Mouse (Mus musculus): Measurements from ENCODE around the gene Myo15. TPM values are rescaled to one million over a fixed set of nuclear protein-coding genes. Genes with fewer than 3 reads are reported as not detected.

The Myo15 gene
- total RNA-seq, 2 experiments from 2014 or later: 0.07 TPM

DNA sequence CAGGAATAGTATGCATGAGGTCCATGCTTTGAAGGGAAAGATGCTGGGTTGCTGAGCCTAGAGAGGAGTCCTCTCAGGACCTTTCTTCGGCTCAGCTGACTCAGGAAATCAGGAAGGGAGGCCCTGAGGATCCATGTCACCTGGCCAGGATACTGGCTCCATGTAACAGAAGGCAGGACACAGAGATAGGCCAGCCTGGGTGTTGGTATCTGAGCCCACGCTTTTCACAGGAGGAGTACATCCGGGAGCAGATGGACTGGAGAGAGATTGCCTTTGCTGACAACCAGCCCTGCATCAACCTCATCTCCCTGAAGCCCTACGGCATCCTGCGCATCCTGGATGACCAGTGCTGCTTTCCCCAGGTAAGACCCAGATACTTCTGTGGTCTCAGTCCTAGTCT is 23.6 kb downstream of the Myo15 start:
- DNase-seq: no peak
- intact Hi-C loops (cut with DNase I): no loop called here

DNA sequence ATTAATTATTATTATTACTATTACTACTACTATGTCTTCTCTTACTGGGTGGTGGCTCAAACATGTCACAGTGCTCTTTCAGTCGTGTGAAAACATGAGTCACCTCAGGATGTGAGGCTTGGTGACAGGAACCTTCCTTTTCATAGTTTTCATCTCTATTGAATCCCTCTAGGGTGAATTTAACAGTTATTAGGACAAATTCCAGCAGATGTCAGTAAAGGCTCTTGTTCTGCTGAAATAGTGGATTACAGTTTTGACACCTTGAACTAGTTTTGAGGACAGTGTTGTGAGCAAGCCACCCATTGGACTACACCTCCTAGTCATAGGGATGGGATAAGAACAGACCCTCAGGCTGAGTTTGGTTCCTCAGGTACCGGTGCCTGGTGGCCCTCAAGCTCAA is 26.6 kb downstream of the Myo15 start:
- intact Hi-C loops (cut with DNase I): no loop called here
- DNase-seq: no peak

DNA sequence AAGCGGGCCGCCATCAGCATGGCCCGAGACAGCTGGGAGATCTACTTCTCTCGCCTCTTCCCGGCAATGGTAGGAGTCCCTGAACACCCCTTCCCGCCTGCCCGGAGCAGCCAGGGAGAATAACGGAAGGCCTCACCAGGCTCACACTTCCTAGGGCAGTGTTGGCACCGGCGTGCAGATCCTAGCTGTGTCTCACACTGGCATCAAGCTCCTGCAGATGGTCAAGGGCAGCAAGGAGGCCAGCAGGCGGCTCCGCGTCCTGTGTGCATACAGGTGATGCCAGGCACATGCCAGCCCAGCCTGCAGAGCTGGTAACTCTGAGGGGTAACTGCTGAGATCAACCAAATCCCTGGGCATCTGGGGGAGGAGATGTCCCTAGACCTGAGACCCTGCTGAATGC is 38.1 kb downstream of the Myo15 start:
- no peak for DNase-seq
- intact Hi-C loops (cut with DNase I): no loop called here

DNA sequence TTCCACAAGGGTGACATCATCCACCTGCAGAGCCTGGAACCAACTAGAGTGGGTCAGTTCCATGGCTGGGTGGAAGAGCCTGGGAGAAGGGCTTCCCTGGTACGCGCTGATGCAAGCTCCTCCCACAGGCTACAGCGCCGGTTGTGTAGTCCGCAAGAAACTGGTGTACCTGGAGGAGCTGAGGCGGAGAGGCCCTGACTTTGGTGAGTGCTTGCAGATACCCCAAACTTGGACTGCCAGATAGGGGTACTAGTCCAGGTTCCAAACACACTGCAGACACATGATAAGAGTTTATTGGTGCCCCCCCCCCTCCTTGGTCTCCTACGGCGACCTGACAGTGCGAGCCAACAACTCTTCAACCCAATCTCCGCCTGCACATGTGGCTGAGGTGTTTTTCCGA is 39.8 kb downstream of the Myo15 start:
- DNase-seq: no peak
- intact Hi-C loops (cut with DNase I): no loop called here

DNA sequence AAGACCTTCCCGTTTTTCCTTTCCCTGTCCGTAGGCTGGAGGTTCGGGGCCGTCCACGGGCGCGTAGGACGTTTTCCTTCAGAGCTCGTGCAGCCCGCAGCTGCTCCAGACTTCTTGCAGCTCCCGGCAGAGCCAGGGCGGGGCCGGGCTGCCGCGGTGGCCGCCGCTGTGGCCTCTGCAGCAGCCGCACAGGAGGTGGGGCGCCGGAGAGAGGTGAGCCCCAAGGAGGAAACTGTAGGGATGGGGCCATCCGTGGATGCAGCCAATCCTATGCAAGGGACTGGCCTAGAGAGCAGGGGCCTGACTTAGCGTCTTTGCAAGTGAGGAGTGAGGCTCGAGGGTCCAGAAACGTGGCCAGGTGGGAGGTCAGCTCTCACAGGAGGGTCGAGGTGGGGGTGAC is 40.4 kb downstream of the Myo15 start:
- intact Hi-C loops (cut with DNase I): no loop called here
- DNase-seq: peak in 1 of 2 experiments; percentile 14

DNA sequence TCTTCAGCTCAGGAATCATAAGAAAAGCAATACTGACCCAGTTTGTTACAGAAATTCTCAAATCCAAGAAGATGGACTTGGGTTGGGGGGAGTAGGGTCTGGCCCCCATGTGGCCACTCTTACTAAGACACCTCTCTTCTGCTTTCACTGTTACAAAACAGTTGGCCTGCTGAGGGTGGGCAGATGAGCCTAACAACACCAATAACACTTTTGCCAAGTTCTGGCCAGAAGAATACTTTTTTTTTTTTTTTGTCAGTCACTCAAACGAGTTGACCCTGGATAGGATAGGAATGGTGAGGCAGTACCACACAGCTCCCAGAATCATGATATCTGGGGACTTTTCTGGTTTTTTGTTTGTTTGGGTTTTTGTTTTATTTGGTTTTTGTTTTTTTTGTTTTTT is 42.8 kb downstream of the Myo15 start:
- no peak for DNase-seq
- intact Hi-C loops (cut with DNase I): no loop called here

DNA sequence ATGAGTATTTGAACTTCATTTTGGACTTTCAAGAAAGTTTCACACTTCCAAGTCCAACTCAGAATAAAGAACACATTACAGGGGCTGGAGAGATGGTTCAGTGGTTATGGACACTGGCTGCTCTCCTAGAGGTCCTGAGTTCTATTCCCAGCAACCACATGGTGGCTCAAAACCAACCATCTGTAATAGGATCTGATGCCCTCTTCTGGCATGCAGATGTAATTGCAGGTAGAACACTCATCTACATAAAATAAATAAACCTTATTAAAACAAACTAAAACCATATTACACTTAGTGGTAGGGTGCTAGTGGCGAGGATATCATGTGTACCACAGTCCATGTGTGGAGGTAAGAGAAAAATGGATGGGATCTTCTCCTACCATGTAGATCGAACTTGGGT is 43.4 kb downstream of the Myo15 start:
- intact Hi-C loops (cut with DNase I): no loop called here
- no peak for DNase-seq

DNA sequence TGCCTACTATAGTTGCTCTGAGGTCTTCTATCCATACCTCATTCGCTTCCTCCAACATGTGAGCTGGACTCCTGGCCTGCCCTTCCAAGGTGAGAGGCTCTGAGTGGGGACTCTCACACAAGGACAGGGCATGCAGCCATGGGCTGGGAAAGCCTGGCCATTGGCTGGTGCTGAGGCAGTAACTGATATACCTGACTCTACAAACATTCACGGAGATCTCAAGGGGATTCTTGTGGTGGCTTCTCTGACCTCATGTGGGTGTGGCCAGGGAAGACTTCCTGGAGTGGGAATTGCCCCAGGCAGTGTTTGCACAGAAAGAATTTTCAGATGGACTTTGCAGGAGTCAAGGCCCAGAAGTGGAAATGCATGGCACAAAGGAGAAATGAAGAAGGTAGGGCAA is 45.8 kb downstream of the Myo15 start:
- intact Hi-C loops (cut with DNase I): no loop called here
- no peak for DNase-seq

DNA sequence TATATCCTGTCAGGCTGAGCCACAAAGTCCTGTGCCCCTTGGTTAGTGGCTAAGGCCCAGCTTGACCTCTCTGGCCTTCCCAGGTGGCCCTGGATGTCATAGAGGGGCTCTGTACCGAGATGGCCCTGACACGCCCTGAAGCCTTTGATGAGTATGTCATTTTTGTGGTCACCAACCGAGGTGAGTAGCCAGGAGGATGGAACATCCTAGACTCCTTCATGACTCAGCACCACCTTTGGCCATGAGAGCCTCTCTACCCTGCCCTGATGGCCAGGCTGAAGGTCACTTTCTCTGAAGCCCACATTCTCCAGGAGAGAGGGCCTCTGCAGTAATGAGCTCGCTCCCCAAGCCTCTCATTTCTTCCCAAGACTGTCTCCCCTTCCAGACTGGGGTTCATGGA is 49.2 kb downstream of the Myo15 start:
- intact Hi-C loops (cut with DNase I): no loop called here
- no peak for DNase-seq

DNA sequence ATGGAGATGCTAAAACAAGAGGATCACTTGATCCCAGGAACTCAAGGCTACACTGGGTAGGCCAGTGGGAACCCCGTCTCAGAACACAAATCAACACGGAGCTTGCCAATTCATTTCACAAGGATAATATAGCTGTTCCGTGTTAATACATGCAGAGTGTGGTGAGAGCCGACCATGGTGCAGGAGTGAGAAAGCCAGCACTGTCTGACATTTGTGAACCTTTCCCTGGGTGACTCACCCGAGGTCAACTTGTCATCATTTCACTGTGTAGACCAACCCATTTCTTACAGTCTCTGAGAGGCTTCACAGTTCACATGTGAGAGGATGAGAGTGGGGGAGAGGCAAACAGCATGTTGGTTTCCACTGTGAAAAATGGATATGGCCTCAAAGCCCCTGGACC is 52.9 kb downstream of the Myo15 start:
- intact Hi-C loops (cut with DNase I): no loop called here
- DNase-seq: no peak

DNA sequence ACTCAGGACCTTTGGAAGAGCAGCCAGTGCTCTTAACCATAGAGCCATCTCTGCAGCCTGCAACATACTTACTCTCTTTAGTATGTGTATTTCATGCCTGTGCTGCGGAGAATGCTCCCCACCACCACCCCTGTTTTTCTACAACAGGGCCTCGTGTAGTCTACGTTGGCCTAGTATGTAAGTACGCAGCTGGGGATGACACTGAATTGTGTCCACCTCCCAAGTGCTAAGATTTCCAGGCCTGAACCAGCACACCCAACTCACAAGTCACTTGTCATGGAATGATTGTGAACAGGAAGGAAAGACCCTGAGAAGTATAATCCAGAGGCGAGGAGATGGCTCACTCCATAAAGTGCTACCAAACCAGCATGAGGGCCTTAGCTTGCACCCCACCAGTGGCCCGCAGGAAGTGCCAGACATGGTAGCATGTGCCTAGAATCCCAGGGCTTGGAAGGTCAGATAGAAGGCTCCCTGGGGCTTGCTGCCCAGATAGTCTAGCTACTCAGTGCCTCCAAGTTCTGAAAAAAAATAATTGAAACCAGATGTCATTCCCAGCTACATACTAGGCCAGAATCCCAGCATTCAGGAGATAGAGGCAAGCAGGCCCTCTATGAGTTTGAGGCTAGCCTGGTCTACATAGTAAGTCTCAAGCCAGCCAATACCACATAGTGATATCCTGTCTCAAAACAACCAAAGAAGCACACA is 53.7 kb downstream of the Myo15 start:
- intact Hi-C loops (cut with DNase I): no loop called here
- DNase-seq: no peak

DNA sequence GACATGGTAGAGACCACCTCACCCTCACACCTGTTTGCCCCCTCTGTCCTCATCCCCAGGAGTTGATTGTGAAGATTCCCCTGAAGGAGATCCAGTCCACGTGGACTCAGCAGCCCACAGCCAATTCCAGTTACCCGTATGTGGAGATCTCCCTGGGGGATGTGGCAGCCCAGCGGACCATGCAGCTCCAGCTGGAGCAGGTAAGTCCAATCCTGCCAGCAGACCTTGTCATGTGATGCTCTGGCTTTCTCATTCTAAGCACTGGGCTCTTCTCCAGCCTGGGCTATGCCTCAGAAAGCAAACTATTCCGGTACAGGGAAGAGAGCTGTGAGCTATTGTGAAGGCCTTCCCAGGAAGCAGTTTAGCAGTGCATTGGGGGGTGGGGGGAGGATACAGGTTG is 57.3 kb downstream of the Myo15 start:
- intact Hi-C loops (cut with DNase I): no loop called here
- no peak for DNase-seq

DNA sequence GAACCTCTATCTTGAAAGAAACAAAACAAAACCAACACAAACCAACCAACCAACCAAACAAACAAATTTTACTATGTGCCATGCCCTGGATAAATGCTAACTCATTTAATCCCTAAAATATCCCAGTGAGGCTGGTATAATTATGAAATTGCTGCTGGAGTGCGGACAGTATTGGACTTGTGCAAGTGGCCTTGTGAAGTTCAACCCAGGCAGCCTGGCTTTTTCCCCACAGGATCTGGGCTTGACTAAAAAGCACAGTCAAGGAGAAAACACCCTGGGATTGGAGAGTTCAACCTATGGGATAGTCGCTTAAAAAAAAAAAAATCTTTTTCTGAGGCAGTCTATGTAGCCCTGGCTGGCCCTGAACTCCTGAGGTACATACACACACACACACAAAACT is 66.5 kb downstream of the Myo15 start:
- intact Hi-C loops (cut with DNase I): no loop called here
- DNase-seq: no peak

DNA sequence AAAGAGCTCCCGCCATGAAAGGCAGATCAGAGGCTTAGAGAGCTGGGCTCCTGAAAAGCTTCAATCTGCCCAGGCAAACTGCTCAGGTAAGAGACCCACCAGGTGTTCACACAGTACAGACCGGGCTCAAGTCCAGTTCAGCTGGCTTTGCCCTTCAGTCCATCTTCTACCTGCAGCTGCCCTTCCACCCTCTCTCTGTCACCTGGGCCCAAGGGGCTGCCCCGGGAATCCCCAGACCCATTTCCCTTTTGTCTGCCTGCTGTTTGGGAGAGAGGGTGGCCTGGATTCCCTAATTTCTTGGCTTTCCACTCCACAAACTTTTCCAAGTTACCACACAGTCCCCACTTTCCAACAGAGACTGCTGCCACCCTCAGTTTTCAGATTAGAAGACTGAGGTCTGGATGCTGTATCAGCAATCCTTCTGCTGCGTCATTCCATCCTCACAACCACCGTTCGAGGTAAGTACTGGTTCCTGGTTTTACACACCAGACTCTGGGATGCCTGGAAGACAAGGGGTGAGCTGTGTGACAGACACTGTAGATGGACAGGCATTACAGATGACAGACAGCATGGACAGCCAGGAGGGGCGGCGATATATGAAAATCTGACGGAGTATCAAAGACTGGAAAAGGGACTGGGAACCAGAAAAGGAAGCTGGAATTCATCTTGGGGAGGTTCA is 67.2 kb downstream of the Myo15 start, which contains the start of gene Alkbh5:
TSS of gene Alkbh5 (plus strand) at position 202 of the 679 bp plus-strand sequence.
- DNase-seq: peak; percentile 18 to 40
- intact Hi-C loops (cut with DNase I): no loop called here

DNA sequence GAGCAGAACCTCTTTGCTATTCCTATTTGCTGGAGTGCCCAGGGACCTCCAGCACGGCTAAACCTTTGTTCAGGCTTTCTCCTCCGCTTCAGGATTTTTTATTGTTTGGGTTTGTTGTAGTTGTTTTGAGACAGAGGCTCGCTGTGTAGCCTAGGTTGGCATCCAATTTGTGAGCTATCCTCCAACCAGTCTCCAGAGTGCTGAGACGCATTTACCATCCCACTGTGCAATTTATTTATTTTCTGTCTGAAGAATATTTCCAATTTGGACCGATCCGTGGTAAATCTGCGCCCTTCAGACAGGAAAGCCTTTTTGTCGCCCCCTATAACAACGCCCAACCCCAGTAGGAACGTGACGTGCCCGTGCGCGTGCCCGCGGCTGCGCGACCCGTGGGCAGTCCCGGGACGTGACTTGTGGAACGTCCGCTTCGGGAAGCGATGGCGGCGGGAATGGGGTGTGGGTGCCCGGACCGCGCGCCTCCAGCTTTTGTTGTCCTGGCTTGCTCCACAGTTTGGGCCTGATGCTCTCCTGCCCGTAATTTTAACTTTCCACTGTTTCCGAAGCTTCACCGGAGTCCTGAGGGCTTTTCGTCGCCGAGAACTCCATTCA is 67.8 kb downstream of the Myo15 start:
- intact Hi-C loops (cut with DNase I): no loop called here
- peak; percentile 95 to 96 for DNase-seq

DNA sequence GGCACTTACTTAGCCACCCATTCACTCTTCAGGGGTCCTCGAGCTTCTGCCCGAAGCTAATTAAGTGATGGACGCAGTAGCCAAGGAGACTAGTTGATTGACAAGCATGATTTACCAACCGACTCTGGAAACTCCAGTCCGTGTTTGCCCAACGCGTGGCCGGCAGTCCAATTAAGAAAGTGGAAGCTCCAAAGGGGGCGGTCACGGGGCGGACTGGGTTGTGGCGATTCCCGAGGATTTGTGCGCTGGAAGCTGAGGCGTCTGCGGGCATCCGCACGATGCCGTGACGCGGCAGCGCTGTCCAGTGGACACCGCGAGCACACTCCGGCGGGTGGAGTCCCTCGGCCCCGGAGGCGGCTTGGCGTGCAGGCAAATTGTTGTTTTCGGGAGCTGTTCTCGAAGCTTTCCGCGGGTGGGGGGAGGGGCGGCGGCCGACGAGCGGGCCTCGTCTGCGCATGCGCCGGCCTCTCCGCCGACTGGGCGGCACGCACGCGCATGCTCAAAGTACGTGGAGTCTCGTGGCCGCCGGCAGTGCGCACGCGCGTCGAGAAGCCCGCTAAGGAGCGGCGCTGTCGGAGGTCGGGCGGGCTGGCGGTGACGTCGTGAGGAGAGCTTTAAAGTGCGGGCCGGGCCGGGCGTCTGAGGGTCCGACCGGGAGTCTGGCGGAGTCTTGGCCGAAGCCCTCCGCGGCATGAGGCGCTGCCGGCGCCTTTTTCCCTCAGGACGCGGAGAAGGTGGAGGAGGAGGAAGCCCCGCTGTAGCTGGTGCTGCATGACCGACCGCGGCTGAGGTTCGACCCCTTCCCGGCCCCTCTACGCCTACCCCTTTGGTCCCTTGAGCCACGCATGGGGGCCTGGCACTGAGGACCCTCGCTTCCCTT is 68.6 kb downstream of the Myo15 start:
- peak; percentile 98 for DNase-seq
- intact Hi-C loops (cut with DNase I): no loop called here

DNA sequence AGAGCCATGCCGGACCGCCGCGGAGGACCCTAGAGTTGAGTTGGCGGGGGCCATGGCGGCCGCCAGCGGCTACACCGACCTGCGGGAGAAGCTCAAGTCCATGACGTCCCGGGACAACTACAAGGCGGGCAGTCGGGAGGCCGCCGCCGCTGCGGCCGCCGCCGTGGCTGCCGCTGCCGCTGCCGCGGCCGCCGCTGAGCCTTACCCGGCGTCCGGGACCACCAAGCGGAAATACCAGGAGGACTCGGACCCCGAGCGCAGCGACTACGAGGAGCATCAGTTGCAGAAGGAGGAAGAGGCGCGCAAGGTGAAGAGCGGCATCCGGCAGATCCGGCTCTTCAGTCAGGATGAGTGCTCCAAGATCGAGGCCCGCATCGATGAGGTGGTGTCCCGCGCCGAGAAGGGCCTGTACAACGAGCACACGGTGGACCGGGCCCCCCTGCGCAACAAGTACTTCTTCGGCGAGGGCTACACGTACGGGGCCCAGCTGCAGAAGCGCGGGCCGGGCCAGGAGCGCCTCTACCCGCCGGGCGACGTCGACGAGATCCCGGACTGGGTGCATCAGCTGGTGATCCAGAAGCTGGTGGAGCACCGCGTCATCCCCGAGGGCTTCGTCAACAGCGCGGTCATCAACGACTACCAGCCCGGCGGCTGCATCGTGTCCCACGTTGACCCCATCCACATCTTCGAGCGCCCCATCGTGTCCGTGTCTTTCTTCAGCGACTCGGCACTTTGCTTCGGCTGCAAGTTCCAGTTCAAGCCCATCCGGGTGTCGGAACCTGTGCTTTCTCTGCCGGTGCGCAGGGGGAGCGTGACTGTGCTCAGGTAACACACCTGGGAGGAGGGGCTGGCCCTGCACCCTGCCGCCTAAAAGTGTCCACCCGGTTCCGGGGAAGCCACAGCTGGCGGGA is 69.5 kb downstream of the Myo15 start:
- intact Hi-C loops (cut with DNase I): no loop called here
- DNase-seq: peak; percentile 42 to 47

DNA sequence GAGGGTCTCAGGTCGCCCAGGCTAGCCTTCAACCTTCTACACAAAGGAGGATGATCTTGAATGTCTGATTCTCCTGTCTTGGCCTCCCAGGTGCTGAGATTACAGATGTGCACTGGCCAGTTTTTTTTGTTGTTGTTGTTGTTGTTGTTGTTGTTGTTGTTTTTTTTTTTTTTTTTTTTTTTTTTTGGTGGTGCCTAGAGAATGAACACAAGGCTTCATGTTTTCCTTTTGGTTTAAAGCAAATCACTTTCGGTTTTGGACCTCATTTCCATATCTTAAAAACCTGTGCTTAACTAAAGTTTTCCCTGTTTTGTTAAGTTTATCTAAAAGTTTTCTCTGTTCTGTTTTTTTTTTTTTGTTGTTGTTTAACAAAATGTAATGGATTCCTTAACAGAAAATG is 70.4 kb downstream of the Myo15 start:
- intact Hi-C loops (cut with DNase I): no loop called here
- no peak for DNase-seq

DNA sequence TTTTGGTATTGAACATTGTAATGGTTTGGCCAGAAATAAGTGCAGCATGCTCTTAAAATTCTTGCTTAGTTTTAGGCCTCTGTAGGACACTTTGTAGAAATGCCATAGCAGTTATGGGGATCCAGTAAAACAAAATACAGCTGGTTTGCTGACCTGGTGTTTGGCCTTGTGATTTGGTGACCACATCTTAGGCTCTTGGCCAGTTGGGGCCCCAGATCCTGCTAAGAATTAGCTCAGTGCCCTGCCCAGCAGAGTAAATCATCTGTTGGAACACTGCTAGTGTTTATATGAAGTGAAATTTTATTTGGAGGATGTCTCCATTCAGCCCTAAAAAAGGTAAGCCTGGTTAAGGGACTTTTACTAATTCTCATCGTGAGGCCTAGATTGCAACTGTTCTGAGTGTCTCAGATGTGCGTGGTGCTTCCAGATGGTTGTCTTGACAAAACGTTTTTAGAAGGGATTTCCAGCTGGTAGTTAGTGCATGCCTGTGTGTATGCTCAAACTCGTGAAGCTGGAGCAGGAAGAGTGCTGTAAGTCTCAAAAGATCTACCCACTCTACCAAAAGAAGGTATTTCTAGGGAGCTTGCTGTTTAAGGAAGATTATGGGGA is 71.0 kb downstream of the Myo15 start:
- intact Hi-C loops (cut with DNase I): no loop called here
- peak; percentile 46 to 56 for DNase-seq

DNA sequence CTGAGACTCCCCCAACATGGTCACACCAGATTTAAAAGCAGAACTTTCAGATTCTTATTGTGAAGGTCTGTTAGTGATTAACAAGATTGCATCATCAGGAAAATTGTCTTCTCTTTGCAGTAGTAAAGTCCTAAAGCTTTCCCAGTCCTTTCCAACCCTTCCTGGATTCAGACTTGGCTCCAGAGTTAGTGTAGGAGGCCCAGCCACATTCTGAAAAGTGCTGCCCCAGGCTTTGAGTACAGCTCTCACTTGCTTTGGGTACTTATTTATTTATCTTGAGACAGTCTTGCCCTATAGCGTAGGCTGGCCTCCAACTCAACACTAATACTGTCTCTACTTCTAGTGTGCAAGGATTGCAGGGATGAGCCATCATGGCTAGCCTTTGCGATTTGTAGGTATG is 71.6 kb downstream of the Myo15 start:
- DNase-seq: peak in 1 of 2 experiments; percentile 14
- intact Hi-C loops (cut with DNase I): no loop called here

Measured in heart, postnatal 10 days (tissue).